Mouse (Mus musculus): ENCODE measurements around the gene Vtn.

- TF ChIP-seq CTCF (IDR thresholded peaks at IDR 0.05; ENCODE audit: control insufficient read depth, insufficient read depth, low read length) (no peak), POLR2A (IDR thresholded peaks at IDR 0.05; ENCODE audit: borderline replicate concordance, control insufficient read depth, low read depth, low read length) (no peak)
Observed at GRCm38 (mm10) chr11:78467932-78468331, 31.0 kb upstream of the Vtn start.
